Mouse (Mus musculus) left cerebral cortex, postnatal 10 days (tissue): ENCODE results near the gene Ppm1j. TPM values are rescaled to one million over a fixed set of nuclear protein-coding genes. Genes with fewer than 3 reads are reported as not detected.

Experiments used
- total RNA-seq, 2 experiments: library from RNA; stranded (reverse); gene quantifications; 2 replicates each; pipeline ENCODE4 v1.2.3; 2021

Ppm1j gene
- total RNA-seq, 2 experiments from 2014 or later, result 1.4 to 2.7 TPM

Other genes with a start within 250 kb of the Ppm1j start
- gene Slc16a1, start 142.4 kb upstream of the Ppm1j start, total RNA-seq, result 10 to 100 TPM; 65.5 to 71.4 TPM
- not detected for gene Fam19a3, start 784 bp downstream of the Ppm1j start, total RNA-seq
- 10 to 100 TPM; 38.5 to 39.0 TPM for gene Rhoc, start 7.3 kb downstream of the Ppm1j start, total RNA-seq
- 1 to 10 TPM; 9.3 to 9.7 TPM for gene Mov10, start 37.5 kb downstream of the Ppm1j start, total RNA-seq
- 10 to 100 TPM; 32.1 to 35.9 TPM for gene St7l, start 82.9 kb downstream of the Ppm1j start, total RNA-seq
- gene Capza1, start 83.4 kb downstream of the Ppm1j start, total RNA-seq, result 10 to 100 TPM; 45.2 to 48.3 TPM
- gene Wnt2b, start 180.9 kb downstream of the Ppm1j start, total RNA-seq, result 1 to 10 TPM; 2.2 to 3.0 TPM